Mouse (Mus musculus) layer of hippocampus, postnatal 14 days (tissue): ENCODE results near the gene Gm15140. TPM values are rescaled to one million over a fixed set of nuclear protein-coding genes. Genes with fewer than 3 reads are reported as not detected.
"Not testable (repeated sequence)": the region's sequence is repeated elsewhere in the genome, so short reads cannot be mapped to it uniquely, and the experiment has no call there.

Experiments used
- DNase-seq, 2 experiments: peaks; one replicate each; pipeline ENCODE4 v3.0.0; 2021 to 2022; ENCODE audit warnings: low spot score in 2 of 2, mixed read lengths in 1 of 2
- long read RNA-seq, 2 experiments: library from polyadenylated mRNA; stranded (forward); transcript quantifications; one replicate each; pipeline ENCODE4 v2.0.0; 2021
- total RNA-seq, 2 experiments: library from RNA; stranded (reverse); gene quantifications; 2 replicates each; pipeline ENCODE4 v1.2.3; 2021

The Gm15140 gene
- total RNA-seq: not detected
- long read RNA-seq, experiment 1: 0 reads
- long read RNA-seq, experiment 2: 0 reads

- DNase-seq: not testable (repeated sequence)
Measured at GRCm38 (mm10) chrX:154120585-154120984, at the start of gene Gm15140. TSS of gene Gm15140 (minus strand) at chrX:154120685.

Other genes with a start within 250 kb of the Gm15140 start
- gene Samt1, start 108.0 kb downstream of the Gm15140 start, total RNA-seq: not detected
- gene 4921511M17Rik, start 86.9 kb downstream of the Gm15140 start, total RNA-seq: not detected
- not detected for gene Gm10057, start 65.6 kb downstream of the Gm15140 start, total RNA-seq
- gene 4930524N10Rik, start 222.7 kb upstream of the Gm15140 start, total RNA-seq: not detected